Mouse (Mus musculus): ENCODE measurements around the gene E130218I03Rik. TPM values are rescaled to one million over a fixed set of nuclear protein-coding genes. Genes with fewer than 3 reads are reported as not detected.
"Not testable (repeated sequence)": the region's sequence is repeated elsewhere in the genome, so short reads cannot be mapped to it uniquely, and the experiment has no call there.

E130218I03Rik gene
- polyA plus RNA-seq, 1 experiment from 2014 or later, result 1.0 TPM

DNA sequence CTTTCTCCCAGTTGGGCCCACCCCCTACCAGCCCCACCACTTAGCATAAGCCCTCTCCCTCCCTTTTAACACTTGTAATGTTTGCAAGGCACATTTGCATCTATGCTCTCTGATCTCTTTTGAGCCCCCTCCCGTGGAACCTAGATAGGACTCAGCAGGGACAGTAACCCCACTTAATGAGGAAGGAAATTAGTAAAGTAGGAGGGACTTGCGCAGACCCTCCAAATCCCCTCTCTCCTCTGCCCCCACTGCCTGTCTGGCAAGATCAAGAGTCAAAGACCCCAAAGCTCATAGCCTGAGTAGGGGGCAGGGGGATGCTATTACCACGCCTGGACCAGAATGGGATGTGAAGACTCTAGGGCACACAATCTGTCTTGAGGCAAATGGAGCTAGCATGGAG, 11.4 kb downstream of the E130218I03Rik start:
- Histone ChIP-seq H3K4me3 (no peak overlapping the region), H3K4me1 (replicated peaks) (peaks cover 90% of the 10 kb centered on the region), H3K27me3 (ENCODE audit: insufficient read depth, poor library complexity, severe bottlenecking) (peaks cover 64% of the 10 kb centered on the region), H3K36me3 (no peaks in the 10 kb centered on the region), H3K27ac (peak overlapping the region; percentile 86), H3K9me3 (no peaks in the 10 kb centered on the region)
- 19% methylated on average over 3 of the region's 3 CpGs for WGBS
- no peak for DNase-seq (ENCODE audit: low spot score)

DNA sequence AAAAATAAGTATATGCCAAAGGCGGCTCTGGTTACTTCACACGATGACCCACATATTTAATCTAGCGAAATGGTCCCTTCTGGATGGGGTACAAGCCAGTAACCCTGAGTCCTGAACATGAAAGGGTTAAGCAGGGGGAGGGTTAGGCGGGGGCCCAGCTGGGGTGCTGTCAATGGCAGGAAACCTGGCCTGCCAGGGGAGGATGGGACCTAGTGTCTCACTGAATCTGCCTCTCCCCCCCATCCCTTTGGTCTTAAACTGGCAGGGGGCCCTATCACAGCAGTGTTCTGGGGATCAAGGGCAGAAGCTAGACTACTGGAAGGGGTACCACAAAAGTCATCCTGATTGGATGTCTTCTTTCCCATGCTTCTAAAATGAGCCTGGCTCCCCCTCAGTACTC, 12.4 kb downstream of the E130218I03Rik start:
- H3K27me3 ChIP-seq (ENCODE audit: insufficient read depth, poor library complexity, severe bottlenecking), result peaks cover 54% of the 10 kb centered on the region
- DNase-seq (ENCODE audit: low spot score), result no peak
- no peaks in the 10 kb centered on the region for H3K36me3 ChIP-seq
- no peaks in the 10 kb centered on the region for H3K9me3 ChIP-seq
- peak overlapping the region; percentile 83 for H3K27ac ChIP-seq
- WGBS, result 17% methylated on average over 4 of the region's 4 CpGs
- H3K4me1 ChIP-seq (replicated peaks), result peaks cover 80% of the 10 kb centered on the region
- peak overlapping the region; percentile 35 for H3K4me3 ChIP-seq

DNA sequence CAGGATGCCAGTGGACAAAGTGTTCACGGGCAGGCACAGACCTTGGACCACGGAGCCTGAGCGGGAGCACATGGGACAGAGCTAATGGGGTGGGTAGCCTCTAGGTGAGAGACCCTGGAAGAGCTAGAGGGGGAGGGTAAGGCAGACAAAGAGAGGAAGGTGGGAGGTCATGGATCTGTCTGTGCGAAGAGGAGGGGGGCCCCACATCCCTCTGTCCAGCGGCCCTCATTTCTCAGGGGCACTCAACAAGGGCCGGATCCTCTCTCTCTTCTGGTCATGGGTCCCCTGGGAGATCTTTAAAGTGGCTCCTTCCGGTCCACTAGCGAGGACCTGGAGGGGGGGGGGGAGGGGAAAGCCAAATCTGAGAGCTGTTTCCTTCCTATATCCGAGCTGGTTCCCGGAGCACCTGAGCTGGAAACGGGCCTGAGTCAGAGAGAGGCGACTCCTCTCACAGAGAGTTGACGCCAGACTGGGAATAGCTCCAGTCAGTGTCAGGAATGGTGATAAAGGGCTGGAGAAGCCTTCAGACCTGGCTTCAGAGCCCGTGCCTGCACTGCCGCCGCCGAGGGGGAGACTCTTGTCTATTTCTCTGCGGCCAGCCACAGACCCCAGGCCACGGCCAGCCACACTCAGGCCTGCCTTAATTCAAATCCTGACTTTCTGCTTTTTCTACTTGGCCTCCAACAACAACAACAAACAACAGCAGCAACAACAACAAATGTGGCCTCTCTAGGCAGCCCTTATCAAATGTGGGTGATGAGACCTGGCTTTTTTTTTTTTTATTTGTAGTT, 13.1 kb downstream of the E130218I03Rik start:
- 3% methylated on average over 19 of the region's 19 CpGs for WGBS
- Histone ChIP-seq H3K27me3 (ENCODE audit: insufficient read depth, poor library complexity, severe bottlenecking) (peaks cover 46% of the 10 kb centered on the region), H3K36me3 (no peaks in the 10 kb centered on the region), H3K4me3 (peak overlapping the region; percentile 35), H3K9me3 (no peaks in the 10 kb centered on the region), H3K4me1 (replicated peaks) (peaks cover 72% of the 10 kb centered on the region), H3K27ac (peak overlapping the region; percentile 83)
- peak; percentile 48 for DNase-seq (ENCODE audit: low spot score)

DNA sequence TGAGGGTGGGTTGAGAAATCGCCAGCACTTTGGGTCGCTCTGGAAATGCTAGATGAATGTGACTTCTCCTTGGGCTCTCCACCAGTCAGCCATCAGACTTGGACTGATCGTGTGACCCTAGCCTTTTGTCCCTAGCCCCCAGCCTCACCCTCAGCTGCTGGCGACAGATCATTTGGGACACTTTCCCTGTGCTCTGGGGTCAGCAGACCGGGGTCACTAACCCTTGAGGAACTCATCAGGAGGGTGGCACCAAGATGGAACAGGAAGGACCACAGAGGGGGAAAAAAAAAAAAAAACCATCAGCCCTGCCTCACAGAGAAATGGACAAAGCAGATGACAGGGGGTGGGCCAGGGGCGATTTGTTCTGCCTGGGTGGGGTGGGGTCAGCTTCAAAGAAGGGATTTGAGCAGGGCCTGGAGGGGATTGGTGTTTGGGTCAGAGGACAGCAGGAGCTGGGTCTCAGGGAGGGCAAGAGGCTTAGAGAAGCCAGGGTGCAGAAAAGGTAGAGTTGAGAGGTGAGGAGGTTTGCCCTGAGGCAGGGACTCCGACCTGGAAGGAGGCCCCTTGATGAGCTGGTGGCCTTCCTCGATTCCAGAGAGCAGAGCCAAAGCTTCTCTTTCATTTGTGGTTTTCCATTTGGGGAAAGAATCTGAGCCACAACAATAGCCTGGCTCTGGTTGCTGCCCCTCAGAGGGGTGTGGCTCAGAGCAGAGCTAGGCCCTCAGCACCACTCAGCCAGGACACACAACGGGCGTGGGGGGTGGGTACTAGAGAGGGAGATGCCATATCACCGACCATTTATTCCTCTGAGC, 13.9 kb downstream of the E130218I03Rik start:
- H3K27ac ChIP-seq, result peak overlapping the region; percentile 83
- H3K36me3 ChIP-seq, result no peaks in the 10 kb centered on the region
- peak overlapping the region; percentile 35 for H3K4me3 ChIP-seq
- peaks cover 38% of the 10 kb centered on the region for H3K27me3 ChIP-seq (ENCODE audit: insufficient read depth, poor library complexity, severe bottlenecking)
- DNase-seq (ENCODE audit: low spot score), result peak; percentile 62
- H3K9me3 ChIP-seq, result no peaks in the 10 kb centered on the region
- H3K4me1 ChIP-seq (replicated peaks), result peaks cover 64% of the 10 kb centered on the region
- WGBS, result 3% methylated on average over 11 of the region's 11 CpGs

DNA sequence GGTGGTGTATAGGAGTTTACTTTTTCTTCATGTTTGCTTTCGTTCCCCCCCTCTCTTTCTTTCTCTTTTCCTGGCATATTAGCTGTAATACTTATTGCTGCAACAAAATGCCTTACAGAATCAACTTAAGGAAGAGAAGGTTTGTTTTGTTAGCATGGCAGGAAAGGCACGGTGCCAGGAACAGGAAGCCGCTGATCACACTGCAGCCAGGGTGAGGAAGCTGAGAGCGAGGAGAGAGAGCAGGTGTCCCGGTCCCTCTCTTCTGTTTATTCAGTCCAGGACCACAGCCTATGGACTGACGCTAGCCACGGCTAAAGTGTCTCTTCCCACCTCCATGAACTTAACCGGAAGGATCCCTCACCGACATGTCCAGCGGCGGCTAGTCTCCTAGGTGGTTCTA, 14.9 kb downstream of the E130218I03Rik start:
- H3K27ac ChIP-seq, result no peak overlapping the region

DNA sequence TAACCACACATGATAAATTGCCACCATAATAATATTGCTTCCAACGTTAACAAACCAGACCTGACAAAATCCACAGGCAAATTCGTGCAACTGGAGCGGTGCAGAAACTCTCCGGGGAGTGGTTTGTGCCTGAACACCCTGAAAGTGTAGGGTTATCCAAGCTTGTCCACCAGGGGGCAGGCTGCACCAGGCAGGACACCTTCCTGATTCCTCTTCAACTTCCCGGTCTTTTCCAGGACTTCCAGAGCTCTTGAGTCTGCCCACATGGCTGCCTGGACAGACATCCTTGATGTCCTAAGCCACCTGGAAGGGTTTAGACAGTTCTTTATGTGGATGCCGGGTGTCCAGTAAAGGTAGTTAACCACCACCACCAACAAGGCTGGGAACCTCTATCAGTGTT, 19.7 kb downstream of the E130218I03Rik start:
- no peak overlapping the region for H3K4me3 ChIP-seq
- H3K27ac ChIP-seq, result no peak overlapping the region
- H3K27me3 ChIP-seq (ENCODE audit: insufficient read depth, poor library complexity, severe bottlenecking), result no peaks in the 10 kb centered on the region
- H3K9me3 ChIP-seq, result no peaks in the 10 kb centered on the region
- H3K4me1 ChIP-seq (replicated peaks), result peaks cover 11% of the 10 kb centered on the region
- peak; percentile 58 for DNase-seq (ENCODE audit: low spot score)
- H3K36me3 ChIP-seq, result no peaks in the 10 kb centered on the region
- WGBS, result 30% methylated on average over 6 of the region's 6 CpGs

More for the DNA sequence above, 14.9 kb downstream of the E130218I03Rik start:
- no peak for DNase-seq (ENCODE audit: low spot score)
- Histone ChIP-seq H3K27me3 (ENCODE audit: insufficient read depth, poor library complexity, severe bottlenecking) (peaks cover 29% of the 10 kb centered on the region), H3K4me3 (no peak overlapping the region), H3K4me1 (replicated peaks) (peaks cover 55% of the 10 kb centered on the region), H3K9me3 (no peaks in the 10 kb centered on the region), H3K36me3 (no peaks in the 10 kb centered on the region)
- 73% methylated on average over 11 of the region's 11 CpGs for WGBS

DNA sequence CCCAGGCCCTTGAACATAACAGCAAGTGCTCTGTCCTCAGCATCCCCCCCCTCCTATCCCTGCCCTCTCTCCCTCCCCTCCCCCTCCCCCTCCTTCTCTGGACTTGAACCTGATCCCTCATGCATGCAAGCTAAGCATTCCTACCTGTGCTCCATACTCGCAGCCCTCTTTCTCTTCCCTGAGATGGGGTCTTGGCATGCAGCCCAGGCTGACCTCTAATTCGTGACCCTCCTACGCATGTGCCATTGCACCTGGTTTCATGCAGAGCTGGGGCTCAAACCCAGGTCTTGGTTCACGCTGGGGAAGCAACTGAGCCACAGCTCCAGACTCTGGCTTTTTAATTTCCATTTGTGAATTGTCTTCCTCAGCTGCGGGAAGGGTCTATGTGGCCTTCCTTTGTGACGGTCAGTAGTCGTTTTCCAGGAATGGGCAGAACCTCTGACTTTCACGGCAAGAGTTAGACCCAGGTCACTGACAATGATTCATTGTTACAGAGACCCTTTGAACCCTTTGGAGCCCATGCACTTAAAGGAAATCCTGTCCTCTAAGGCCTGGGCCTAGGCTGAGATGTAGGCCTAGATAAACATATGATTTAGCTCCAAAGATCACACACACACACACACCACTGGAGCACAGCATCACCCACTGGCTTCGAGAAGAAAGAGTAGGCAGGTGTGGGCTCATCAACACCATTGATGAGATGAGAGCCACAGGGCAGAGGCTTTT, 22.6 kb downstream of the E130218I03Rik start:
- 66% methylated on average over 9 of the region's 9 CpGs for WGBS
- no peaks in the 10 kb centered on the region for H3K36me3 ChIP-seq
- DNase-seq (ENCODE audit: low spot score), result no peak
- 0 out of 2 replicates have a peak, but pooled peaks cover 4% of the 10 kb centered on the region for H3K4me1 ChIP-seq (replicated peaks)
- no peak overlapping the region for H3K4me3 ChIP-seq
- H3K27me3 ChIP-seq (ENCODE audit: insufficient read depth, poor library complexity, severe bottlenecking), result no peaks in the 10 kb centered on the region
- H3K9me3 ChIP-seq, result no peaks in the 10 kb centered on the region
- no peak overlapping the region for H3K27ac ChIP-seq

DNA sequence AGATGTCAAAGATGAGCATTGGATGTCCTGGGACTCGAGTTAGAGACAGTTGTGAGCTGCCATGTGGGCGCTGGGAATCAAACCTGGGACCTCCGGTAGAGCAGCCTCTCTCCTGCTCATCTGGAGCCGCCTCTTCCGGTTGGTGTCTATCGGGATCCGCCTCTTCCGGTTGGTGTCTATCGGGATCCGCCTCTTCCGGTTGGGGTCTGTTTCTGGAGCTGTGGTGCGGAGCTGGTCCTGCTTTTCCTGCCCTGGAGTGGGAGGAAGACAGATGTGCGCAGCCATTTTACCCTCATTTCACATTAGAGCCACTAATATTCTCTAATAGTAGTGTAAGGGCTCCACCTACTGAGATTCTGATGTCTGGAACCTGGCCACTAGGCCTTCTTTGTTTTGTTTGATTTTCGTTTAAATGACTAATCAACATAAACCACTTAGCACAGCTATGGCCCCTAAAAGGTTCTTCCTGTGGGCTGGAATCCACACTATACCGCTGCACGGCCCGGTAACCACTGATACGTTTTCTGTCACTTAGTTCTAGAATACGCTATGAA, 24.7 kb downstream of the E130218I03Rik start:
- no peak overlapping the region for H3K27ac ChIP-seq
- WGBS, result 89% methylated on average over 19 of the region's 19 CpGs
- no peak overlapping the region for H3K4me3 ChIP-seq
- no peaks in the 10 kb centered on the region for H3K9me3 ChIP-seq
- no peaks in the 10 kb centered on the region for H3K36me3 ChIP-seq
- H3K4me1 ChIP-seq (replicated peaks), result peaks cover 13% of the 10 kb centered on the region
- H3K27me3 ChIP-seq (ENCODE audit: insufficient read depth, poor library complexity, severe bottlenecking), result no peaks in the 10 kb centered on the region
- DNase-seq (ENCODE audit: low spot score), result no peak

DNA sequence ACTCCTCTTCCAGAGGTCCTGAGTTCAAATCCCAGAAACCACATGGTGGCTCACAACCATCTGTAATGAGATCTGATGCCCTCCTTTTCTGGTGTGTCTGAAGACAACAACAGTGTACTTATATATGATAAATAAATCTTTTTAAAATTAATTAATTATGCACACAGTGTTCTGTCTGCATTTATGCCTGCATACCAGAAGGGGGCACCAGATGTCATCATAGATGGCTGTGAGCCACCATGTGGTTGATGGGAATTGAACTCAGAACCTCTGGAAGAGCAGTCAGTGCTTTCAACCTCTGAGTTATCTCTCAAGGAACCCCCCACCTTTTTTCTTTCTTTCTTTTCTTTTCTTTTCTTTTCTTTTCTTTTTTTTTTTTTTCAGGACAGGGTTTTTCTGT, 26.2 kb downstream of the E130218I03Rik start:
- H3K4me3 ChIP-seq; H3K27me3 ChIP-seq (ENCODE audit: insufficient read depth, poor library complexity, severe bottlenecking); H3K27ac ChIP-seq; DNase-seq (ENCODE audit: low spot score); H3K36me3 ChIP-seq; H3K9me3 ChIP-seq: not testable (repeated sequence)
- H3K4me1 ChIP-seq (replicated peaks), result peaks cover 17% of the 10 kb centered on the region

DNA sequence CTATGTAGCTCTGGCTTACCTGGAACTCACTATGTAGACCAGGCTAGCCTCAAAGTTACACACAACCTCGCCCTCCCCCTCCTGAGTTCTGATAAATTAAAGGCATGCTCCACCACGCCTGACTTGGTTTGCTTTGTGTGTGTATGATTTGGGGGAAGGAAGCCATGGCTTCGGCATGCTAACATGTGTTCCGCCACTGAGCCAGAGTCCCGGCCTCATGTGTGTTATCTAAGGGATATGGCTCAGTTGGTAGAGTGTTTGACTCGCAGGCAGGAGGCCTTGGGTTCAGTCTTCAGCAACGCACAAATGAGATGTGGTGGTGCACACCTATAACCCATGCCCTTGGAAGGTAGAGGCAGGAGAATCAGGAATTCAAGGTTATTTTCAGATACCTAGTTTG, 28.5 kb downstream of the E130218I03Rik start:
- Histone ChIP-seq H3K4me3 (no peak overlapping the region), H3K27ac (no peak overlapping the region), H3K36me3 (peaks cover 16% of the 10 kb centered on the region), H3K27me3 (ENCODE audit: insufficient read depth, poor library complexity, severe bottlenecking) (no peaks in the 10 kb centered on the region), H3K4me1 (replicated peaks) (peaks cover 13% of the 10 kb centered on the region), H3K9me3 (no peaks in the 10 kb centered on the region)
- WGBS, result 83% methylated on average over 7 of the region's 7 CpGs
- DNase-seq (ENCODE audit: low spot score), result no peak

DNA sequence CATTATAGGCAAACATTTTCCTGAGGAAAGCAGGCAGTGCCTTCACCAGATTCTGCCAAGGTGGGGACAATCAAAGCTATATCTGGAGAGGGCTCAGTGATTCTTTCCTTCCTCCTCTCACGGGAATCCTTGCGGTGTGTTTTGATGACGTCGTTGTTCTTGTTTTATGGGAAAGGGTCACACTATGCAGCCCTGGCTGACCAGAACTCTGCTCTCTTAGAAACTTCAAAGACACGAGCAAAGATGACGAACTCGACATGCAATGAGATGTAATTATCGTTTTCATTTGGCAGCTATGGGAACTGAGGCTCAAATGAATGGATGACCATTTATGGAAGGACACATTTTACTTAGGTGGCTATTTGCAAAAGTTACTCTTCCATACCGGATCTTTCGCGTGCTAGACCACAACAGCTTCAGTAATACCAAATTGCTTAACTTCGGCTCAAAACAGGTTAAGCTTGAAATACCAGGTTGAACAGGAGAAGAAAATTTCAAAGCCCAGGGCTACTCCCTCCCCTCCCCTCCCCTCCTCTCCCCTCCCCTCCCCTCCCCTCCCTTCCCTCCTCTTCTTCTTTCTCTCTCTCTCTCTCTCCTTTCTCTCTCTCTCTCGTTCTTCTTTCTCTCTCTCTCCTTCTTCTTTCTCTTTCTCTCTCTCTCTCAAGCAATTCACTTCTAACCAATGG, 29.4 kb downstream of the E130218I03Rik start:
- WGBS, result 34% methylated on average over 13 of the region's 13 CpGs
- no peaks in the 10 kb centered on the region for H3K27me3 ChIP-seq (ENCODE audit: insufficient read depth, poor library complexity, severe bottlenecking)
- no peak for DNase-seq (ENCODE audit: low spot score)
- no peaks in the 10 kb centered on the region for H3K9me3 ChIP-seq
- peak overlapping the region; percentile 31 for H3K4me3 ChIP-seq
- peaks cover 13% of the 10 kb centered on the region for H3K4me1 ChIP-seq (replicated peaks)
- H3K36me3 ChIP-seq, result peaks cover 25% of the 10 kb centered on the region
- no peak overlapping the region for H3K27ac ChIP-seq

Data from hindbrain, embryonic 10.5 days (tissue).